Mouse (Mus musculus) lung, postnatal 4 days (tissue): ENCODE data around the gene Plekhg5.
A peak's percentile ranks its signal among the peaks of the same experiment; 100 is the strongest.

Source experiments
- DNase-seq, 2 experiments: peaks; one replicate each; pipeline ENCODE4 v3.0.0; 2021

The Plekhg5 gene

DNA sequence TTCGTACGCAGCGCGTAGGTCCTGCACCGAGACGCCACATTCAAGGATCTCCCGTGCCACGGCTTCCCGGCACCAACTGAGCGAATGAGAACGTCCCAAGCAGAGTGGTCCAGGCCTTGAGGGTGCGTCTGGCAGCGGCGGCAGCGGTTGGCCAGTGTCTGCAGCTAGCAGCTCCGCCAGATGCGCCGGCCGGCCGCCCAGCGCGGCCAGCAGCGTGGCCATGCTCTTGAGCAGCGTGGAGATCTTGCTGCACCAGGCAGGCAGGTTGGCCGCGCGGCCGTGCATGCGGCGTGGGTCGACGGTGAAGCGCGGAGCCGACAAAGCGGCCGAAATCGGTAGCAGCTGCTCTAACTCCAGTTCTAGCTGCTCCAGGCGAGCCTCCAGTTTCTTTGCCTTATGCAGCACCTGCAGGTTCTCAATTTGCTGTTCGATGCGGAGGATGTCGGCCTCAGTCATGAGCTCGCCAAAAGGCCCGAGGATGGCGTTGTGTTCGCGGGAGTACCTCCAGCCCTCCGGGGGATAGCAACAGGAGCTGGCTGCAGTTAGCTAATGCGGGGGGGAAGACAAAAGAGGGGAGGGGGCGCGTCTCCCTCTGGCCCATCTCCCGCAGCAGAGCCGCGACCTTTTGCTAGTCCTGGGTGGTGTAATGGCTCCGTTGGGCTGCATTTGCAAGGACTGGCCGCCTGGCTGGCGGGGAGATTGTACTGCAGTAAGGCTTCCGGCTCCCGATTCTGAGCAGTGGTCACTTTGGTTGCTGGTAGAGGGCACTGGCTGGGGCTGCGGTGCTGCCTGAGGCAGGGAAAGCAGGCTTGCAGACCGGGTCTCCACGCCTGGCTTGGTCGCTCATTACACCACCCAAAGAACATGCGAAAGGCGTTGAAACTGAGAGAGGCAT, 54.0 kb downstream of the Plekhg5 start:
- no peak for DNase-seq

DNA sequence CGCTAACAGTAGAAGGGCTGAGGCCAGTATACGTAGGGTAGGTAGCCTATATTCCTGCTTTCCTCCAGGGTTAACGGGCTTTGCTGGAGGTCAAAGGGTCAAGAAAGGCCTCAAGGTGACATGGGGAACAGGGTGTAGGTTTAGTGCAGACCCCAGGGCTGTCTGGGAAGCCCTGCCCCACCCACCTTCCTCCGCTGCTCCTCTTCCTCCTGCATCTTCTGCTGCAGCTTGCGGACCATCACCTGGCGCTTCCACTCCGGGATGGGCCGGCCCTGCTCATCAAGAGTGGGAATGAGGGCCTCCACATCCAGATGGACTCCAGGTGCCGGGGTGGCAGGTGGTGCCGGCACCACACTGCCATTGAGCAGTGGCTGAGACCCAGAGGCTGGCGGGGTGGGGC, 55.6 kb downstream of the Plekhg5 start:
- no peak for DNase-seq

DNA sequence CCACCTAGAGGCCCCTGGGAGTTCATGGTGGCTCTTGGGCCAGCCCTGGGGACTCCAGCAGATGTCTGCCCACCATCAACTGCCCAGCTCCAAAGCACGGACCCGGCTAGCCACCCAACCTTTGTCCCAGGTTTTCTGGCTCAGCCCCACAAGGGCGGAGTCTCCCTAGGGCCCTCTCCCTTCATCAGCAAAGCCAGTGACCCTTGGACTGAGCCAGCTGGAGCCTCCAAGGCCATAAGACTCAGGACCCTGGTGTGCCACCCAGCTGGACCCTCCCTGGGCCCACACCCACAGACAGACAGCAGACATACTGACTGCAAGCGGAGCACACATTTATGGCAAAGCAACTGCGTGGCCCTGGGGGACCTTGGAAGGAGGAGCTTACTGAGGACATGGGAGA, 56.5 kb downstream of the Plekhg5 start:
- DNase-seq, result no peak

DNA sequence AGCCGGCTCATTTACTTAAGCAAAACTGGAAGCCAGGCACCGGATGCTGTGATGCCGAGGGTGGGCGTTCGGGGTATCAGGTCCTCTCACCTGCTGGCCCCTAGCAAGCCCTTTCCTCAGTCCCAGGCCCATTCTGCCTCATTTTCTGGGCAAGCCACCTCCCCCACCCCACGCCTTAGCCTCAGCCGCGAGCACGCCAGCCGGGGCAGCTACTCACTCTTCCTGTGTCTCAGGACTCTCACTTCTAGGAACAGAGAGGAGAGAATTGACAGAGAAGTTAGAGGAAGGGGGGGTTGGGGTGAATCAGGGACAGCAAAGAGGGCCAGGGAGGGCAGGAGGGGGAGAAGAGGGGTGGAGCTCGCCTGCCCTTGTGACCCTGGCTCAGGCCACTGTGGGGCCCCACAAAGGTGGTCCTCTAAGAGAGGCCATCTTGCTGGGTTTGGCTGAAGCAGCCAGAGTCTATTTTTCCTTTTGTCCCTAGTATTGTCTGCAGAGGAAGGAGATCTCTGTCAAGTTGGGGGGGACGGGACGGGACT, 57.2 kb downstream of the Plekhg5 start:
- no peak for DNase-seq

DNA sequence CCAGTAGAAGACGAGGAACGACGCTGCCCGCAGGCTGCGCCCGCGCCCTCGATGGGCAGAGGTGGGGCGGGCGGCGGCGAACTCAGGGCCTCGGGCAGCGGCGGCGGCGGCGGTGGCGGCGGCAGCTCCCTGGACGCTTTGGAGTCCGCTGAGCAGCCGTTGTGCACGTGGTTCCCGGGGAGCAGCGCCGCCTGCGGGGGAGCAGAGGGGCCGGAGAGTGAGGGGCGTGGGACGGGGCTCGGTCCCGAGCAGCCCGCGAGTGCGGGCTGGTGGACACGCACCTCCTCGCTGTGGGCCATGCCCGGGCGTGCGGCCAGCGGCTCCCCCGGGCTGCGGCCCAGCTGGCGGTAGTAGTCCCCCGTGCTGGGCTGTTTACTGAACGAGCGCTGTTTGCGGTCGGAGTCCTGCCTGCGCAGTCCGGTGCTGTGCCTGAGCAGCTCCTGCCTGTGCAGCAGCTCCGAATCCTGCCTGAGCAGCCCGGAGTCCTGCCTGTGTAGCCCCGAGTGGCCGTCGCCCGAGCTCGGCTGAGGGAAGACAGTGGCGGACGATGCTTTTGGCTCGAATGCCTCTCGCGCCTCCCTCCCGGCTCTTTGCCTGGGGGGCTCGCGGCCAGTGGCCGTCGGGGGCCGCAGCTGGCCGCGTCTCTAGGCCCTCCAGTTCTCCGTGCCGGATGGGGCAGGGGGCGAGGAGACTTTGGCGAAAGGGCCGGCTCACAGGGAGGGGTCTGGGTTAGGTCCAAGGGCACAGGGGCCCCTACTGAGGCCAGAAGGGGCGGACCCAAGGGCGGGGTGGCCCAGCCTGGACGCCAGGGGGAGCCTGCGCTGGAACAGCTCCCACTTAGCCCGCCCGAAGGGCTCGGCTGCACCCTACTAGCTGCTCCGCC, 58.7 kb downstream of the Plekhg5 start:
- peak; percentile 74 to 78 for DNase-seq

DNA sequence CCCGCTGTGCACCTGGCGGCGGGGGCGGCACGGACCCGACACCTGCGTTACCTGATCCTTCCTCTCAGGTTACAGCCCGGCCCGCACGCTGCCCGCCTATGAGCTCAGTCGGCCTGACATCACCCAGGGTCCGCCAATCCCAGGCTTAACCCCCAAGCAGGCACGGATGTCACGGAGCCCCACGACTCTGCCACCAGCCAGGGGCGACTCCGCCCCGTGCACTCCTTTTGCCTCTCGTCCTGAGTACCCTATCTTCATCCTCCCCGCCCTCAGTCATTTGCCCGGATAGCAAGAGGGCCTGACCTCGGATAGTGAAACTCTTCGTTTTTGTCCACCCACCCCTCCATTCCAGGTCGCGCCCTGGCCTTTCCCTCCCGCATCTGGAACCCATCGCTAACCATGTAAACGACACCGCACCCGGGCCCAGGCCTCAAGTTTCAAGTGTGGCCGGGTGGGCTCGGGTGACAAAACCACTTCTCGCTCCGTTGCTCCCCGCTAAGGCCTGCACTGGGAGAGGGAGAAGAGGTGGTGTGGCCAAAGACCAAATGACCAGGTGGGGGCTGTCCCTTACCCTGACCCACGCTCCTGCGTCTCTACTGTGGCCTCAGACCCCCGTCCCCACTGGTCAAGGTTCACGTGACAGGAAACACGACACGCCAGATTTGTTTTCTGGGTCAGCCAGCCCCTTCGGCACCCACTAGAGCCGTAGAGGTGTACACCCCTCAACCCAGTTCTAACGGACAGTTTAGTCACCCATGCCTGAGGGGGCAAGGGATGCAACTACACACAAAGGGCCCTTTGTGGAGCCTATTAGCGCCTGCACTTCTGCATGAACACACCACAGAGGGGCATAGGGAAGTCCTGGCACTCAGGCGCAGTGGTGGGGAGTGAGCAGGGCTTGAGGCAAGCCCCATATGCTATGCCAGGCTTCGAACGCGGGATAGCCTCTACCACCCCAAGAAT, 59.8 kb downstream of the Plekhg5 start:
- DNase-seq, result peak in 1 of 2 experiments; percentile 43

DNA sequence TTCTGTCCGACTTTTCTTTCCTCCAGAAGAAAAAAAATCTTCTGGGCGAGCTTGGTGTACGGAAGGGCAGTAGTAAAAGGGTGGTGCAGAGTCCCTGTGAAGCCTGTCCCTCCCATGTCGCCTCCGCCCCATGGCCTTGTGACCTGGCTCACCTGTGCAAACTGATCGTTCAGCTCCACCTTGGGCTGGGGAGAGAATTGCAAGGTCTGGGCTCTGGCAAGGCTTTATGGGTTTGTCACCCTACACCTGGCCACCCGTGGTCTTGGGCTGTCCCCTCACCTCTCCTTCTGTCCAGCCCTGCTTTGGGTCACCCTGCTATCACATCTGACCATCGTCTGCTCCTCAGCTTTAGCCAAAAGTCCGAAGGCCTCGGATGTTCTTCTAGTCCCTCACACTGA, 60.5 kb downstream of the Plekhg5 start:
- no peak for DNase-seq

DNA sequence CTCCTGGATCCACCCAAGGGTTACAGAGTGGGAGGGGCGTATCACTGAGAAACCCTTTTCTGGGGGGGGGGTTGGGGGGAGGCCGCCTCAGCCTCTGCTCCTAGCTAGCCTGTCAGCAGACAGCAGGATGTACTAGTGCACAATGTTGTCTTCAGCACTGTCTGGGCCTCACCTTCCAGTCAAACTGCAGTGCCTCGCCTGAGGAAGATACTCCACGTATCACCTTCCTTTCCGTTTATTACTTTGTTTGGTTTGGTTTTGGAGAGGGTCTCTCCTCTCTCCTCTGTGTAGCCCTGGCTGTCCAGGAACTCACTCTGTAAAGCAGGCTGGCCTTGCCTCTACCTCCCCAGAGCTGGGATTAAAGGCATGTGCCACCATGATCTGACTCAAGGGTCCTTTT, 60.9 kb downstream of the Plekhg5 start:
- DNase-seq, result no peak

DNA sequence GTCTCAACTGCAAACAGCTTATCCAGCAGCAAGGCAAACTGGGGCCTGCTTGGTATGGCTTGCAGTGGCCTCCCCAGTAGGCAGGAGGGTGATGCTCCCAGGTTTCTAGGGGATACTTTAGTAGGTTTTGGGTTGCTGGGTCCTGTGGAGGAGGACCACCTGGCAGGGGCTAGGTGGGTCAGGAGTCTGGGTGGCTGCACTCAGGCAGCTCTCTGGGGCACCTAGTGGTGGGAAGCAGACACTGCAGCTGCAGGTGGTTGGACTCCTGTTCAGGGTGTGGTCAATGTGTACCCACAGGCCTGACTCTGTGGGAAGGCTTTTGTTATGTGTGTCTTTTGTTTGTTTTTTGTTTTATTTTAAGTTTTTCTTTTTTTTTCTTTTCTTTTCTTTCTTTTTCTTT, 62.2 kb downstream of the Plekhg5 start:
- peak; percentile 66 to 74 for DNase-seq

DNA sequence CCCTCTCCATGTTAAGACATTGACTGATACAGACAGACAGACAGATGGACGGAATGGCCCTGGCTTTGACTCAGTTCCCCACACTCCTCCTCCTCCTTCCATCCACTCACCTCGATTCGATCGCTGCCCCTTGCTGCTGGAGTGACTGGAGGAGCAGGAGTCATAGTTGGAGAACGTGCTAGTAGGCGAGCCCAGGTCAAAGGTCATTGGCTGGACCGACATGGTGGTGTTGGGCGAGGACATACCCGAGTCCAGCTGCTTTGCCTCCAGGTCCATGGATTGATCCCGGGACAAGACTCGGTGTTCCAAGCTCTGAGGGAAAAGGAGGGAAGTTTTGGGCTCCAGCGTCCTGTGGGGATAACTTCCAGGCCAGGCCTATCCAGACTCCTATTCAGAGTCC, 63.1 kb downstream of the Plekhg5 start:
- no peak for DNase-seq

DNA sequence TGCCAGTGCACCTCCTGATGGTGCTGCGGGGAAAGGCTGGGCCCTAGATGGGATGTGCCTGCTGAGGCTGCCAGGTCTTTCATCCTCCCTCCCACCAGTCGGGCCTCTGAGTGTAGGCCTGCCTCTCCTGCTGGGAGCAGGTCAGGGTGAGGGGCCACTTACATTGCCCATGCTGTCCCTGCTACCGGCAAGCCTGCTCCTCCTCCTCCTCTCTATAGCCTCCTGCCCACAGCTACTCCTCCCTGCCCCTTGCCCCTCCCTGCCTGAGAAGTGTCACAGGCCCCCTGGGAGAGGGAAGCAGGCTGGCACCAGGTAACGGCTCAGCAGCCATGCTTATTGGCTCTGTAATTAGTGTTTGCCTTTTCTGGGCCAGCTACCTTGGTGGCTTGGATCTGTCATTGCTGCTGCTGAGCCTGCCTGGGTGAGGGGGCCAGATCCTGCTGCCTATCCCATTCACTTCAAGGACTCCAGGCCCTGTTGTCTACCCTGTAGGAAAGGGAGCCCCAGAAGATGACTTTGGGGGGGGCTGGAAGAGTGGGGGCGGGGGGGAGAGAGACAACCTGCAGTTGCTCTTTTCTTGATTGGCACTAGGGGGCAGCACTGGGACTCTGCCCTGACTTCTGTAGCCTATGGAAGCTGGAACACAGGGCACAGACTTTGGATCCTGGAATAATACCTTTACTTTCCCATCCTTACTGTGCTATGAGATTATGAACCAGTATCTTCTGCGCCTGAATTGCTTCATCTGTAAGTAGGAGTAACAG, 64.0 kb downstream of the Plekhg5 start:
- no peak for DNase-seq

DNA sequence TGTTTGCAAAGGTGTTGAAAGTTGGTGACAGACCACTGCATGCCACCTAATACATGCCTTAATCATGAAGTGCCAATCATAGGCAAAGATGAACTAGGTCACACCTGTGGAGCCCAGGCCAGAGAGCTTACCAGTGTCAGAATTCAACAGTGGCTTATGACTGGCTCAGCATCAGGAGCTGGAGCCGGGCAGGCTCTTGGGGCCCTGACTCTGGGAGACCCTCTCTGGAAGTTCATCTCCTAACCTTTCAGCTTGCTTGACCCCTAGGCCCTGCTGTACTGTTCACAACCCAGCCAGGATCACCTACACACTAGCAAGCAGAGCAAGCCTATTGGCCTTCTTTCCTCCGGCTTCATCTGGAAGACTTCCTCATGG, 64.6 kb downstream of the Plekhg5 start:
- DNase-seq, result no peak

DNA sequence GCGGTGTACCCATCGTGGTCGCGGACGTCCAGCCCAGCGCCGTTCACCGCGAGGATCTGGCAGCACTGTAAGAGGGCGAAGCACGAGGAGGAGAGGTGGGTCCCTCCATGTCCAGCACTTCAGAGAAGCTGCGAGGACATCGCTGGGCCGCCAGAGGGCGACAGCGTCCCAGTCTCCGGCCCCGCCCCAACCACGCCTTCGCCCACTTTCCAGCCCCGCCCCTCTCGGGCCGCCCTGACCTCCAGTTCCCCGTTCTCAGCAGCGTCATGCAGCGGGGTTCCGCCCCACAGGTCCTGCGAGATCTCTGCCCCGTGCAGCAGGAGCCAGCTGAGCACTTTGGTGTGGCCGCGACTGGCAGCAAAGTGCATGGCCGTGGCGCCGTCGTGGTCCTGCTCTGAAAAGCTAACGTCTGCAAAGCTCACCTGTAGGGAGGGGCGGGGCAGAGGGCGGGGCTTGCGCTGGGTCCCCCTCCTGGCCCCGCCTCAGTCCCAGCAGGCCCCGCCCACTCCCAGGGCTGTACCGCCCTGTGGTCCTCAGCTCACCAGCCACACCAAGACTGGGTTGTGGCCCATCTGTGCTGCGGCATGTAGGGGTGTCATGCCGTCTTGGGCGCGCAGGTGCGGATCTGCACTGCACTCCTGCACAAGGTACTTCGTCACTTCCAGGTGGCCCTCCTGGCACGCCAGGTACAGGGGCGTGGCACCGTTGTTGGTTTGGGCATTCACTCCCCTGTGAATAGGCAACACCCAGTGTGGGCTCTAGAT, 66.4 kb downstream of the Plekhg5 start:
- DNase-seq, result peak; percentile 93 to 94

DNA sequence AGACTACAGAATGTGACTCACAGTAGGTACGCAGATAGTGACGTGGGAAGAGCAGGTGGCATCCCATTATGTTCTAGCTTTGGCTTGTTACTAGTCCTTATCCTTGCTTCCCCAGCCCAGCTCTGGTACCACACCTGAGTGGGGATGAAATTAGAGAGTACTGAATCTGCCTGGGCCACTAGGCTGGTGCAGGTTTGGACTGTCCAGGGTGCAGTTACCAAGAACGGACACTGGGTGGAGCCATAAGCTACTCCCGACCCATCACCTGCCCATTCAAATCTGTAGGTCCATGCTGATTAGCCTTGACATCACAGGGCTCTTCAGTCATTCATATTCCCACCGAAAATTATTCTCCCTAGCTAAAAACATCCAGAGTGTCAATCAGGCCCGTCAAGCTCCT, 68.1 kb downstream of the Plekhg5 start:
- peak; percentile 53 to 72 for DNase-seq

DNA sequence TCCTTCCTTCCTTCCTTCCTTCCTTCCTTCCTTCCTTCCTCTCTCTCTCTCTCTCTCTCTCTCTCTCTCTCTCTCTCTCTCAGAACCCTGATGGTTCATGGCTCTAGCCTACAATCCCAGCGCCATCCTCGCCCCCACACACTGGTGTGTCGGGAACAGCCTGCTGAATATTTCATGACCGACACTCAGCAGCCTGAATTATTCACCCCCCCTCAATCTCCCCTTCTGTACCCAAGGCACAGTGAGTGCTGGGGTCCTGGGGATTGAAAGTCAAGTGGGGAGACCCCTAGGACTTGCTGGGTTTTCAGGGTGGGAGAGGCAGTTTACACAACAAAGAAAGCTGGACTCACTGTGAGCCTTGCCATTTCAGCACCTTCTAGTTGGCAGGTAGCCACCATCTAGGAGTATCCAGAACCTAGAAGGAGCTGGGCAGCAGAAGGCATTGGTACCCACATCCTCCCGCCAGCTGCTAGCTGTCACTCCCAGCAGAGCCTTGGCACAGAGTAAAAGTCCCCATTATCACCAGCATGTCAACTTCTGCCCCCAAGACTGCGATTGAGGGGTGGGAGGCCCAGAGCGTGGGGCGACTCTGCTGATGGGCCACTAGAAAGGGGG, 69.3 kb downstream of the Plekhg5 start:
- DNase-seq, result no peak

DNA sequence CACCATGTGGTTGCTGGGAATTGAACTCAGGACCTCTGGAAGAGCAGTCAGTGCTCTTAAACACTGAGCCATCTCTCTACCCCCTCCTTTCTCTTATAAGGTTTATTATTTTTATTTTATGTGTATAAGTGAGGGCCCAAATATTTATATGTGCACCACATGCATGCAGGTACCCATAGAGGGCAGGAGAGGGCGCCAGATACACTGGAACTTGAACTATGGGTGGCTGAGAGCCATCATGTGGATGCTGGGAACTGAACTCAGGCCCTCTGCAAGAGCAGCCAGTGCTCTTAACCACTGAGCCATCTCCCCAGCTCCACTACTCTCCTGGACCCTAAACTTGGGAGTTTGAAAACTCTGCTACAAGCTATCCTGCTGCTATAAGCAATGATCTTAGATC, 71.3 kb downstream of the Plekhg5 start:
- DNase-seq, result no peak

DNA sequence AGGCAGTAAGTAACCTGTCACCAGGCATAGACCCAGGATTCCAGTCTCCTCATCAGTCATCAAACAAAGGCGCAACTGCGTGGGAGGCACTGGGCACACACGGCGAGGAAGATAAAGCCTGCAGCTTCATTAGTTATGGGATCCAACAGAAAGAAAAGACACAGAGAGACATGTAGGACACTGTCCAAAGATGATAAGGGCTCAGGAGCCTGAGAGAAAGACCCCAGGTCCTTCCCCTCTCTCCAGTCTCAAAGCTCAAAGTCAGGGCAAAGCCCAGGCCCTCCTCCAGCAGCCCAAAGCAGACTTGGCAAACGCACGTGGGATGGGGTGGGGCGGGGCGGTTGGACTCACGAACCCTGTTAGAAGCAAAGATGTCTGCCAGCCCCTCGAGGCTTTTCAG, 73.2 kb downstream of the Plekhg5 start:
- no peak for DNase-seq

DNA sequence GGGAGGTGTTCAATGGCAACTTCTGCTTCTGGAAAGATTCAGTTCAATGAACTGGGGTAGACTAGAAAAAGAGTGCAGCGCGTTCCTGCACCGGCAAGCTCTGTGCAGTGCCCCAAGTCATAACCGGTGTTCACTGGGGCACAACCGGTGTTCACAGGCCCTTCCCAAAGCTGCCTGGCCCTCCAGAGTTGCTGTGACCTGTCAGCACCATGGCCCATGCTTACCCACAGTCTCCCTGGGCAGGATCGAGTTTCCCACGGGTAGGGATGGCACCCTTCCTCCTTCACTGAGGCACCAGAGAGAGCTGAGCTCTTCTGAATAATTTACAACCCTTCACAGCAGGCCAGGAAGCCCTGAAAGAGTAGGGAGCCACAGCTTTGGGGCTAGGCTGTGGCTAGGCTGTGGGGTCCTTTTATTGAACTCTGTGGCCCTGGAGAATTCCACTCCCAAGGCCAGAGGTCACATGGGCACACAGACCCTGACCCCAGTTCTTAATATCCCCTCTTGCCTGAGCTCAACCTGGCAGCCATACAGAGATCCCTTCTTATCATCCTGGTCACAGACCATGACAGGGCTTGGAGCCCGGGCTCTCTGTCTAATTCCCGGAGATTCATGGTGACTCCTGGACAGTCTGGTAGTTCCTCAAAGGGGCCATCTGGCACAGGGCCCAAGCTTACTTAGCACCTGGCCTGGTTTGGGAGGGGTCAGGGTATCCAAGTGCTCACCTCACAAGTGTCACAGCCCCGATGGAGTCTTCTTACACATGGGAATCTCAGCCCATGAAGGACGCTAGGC, 73.9 kb downstream of the Plekhg5 start:
- DNase-seq, result no peak

DNA sequence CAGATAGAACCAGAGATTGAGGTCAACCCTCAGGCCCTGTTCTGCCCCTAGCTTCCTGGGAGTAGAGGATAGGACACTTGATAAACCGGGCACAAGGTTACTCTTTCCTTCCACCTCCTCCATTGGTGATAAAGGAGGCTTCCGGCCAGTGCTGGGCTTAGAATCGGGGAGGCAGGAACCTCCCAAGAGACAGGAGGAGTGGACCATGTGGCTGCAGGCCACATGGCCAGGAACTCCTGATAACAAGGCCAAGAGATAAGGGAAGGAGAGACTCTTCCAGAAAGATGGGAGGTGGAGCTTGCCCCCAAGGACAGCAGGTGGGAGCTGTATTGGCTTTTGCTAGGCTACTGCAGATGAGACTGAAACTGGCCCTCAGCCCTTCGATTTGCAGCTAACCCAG, 78.2 kb downstream of the Plekhg5 start:
- no peak for DNase-seq
